Mouse (Mus musculus): ENCODE measurements around the gene Rragb.

DNA sequence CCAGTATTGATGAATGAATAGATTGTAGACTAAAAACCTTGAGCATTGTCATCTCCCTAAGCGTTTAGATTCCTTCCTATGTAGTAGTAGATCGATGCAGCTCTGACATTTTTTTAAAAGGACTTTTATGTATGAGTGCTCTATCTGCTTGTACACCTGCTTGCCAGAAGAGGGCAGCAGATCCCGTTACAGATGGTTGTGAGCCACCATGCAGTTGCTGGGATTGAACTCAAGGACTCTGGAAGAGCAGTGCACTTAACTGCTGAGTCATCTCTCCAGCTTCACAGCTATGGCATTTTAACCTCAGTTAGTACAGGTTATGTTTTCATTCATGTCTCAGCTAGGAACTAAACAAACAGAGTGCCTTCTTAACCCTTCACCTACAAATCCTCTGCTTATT, 15.5 kb downstream of the Rragb start:
- TF ChIP-seq POLR2A (IDR thresholded peaks at IDR 0.05; ENCODE audit: low read depth, low read length), result no peak
- TF ChIP-seq CTCF (conservative IDR thresholded peaks at IDR 0.05 in 1 of 2, IDR thresholded peaks at IDR 0.05 in 1 of 2; ENCODE audit: low read depth in 2 of 2, low read length in 2 of 2), result peak; percentile 43 to 58; a peak in 3 of 4 replicates
- TF ChIP-seq POLR2AphosphoS2 (IDR thresholded peaks at IDR 0.05; ENCODE audit: low read depth, low read length), result no peak
- TF ChIP-seq BHLHE40 (IDR thresholded peaks at IDR 0.05; ENCODE audit: low read depth, low read length), result no peak
- no peak for TF ChIP-seq ZC3H11A (IDR thresholded peaks at IDR 0.05; ENCODE audit: low read depth, low read length)
- no peak for TF ChIP-seq RCOR1 (conservative IDR thresholded peaks at IDR 0.05; ENCODE audit: low read depth, low read length)
- no peak for TF ChIP-seq MAX (IDR thresholded peaks at IDR 0.05; ENCODE audit: low read length)
- TF ChIP-seq SMC3 (IDR thresholded peaks at IDR 0.05; ENCODE audit: low read depth, low read length), result peak; percentile 32
- no peak for TF ChIP-seq GABPA (IDR thresholded peaks at IDR 0.05; ENCODE audit: insufficient replicate concordance, low read depth, low read length)
- no peak for TF ChIP-seq ZNF384 (IDR thresholded peaks at IDR 0.05; ENCODE audit: low read depth, low read length)
- no peak for TF ChIP-seq HCFC1 (IDR thresholded peaks at IDR 0.05; ENCODE audit: low read depth, low read length)
- TF ChIP-seq EP300 (IDR thresholded peaks at IDR 0.05; ENCODE audit: low read length), result no peak
- TF ChIP-seq USF1 (IDR thresholded peaks at IDR 0.05; ENCODE audit: low read depth, low read length), result no peak

Data from CH12.LX (cell line).